Mouse (Mus musculus) embryo, embryonic 11.5 days (tissue): ENCODE data around the gene Ngf.
A peak's percentile ranks its signal among the peaks of the same experiment; 100 is the strongest.

Experiments
- DNase-seq: peaks from one replicate; pipeline ENCODE4 v3.0.0-alpha.2; 2012; ENCODE audit warnings: low read depth, low spot score

The Ngf gene

DNA sequence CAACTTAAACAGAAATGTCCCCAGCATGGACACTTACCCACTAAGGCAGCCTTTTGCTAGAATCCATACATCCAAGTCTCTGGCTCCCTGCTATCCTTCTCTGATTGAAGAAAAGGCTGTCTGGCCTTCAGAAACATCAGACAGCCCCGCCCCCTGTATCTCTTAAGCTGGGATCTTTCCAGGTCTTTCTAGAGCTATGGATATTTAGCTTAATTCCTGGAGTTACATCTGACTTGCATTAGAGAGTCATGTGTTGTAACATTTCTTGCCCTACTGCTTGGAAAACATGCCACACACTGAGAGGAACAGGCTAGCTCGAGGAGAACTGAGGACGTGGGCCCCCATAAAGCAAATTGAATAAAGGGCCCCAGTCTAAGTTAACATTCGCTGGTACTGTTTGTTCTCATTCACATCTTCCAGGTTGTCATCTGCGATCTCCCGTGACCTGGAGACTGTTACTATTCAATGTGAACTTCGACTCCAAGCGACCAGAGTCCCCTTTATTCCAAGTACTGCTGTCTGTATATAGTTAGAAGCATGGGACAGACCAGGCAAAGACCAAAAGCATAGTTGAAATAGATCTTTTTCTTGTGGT lies 38.0 kb downstream of the Ngf start:
- DNase-seq: no peak

DNA sequence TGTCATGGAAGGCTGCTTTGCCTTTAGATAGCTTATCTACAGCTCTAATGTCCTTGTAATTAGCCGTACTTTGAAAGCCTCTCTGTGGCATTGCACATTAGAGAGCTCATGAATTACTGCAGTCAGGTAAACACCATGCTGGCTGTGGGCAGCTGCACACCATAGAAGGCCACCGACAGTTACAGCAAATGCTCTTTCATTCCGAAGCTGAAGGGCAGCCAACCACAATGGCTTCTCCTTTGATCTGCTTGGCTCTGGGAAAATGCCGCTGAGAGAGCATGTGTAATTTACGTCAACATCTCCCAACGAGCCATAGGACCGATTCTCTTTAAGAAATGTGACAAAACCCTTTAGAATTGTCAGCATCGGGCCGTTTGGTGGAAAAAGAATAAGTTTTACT lies 38.7 kb downstream of the Ngf start:
- DNase-seq: no peak

DNA sequence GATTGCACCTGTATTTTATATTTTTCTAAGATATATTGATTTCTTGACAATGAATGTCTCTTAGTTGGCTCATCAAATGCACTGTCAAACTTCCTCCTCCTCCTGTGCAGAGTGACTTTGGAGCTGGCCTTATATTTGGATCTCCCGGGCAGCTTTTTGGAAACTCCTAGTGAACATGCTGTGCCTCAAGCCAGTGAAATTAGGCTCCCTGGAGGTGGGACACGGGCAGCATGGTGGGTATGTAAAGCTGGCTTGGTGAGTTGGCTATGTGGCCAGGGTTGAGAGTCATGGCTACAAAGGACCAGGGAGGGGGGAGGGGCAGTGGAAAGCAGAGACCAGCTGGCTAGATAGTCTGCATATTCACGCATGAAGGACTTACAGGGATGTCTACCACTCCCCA lies 39.9 kb downstream of the Ngf start:
- no peak for DNase-seq

DNA sequence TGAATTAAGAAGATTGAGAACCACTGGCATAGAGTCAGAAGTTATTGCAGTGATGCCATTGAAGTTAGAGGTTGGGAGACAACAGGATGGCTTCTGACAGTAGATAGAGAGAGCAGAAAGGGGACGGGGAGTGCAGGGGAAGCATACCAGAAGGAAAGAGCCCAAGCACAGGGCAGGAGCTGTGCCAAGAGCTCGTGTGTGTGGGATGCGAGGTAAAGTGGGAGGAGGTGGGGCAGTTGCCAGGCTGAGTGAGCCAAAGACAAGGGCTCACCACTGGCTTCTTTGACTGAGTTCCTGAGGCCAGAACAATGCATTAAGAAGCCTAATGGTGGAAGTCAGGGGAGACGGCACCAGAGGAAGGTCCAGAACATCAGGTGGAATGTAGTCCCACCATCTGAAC lies 47.2 kb downstream of the Ngf start:
- no peak for DNase-seq

DNA sequence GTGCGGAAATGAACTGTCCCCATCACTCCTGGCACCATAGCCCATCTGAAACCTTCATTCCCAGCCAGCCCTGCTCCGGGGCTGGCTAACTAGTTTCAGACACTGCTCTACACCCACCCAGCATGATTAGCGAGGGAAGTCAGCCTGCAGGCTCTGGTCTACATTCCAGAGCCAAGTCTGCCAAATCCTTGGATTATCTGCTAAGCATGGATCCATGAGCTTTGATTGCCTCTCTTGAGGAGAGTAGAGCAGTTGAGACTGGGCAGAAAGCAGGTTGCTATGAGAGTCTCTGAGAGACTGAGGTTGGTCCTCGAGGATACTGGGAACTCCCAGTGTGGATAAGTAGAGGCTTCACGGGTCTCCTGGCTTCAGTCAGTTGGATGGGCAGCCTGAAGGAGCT lies 51.3 kb downstream of the Ngf start:
- DNase-seq: no peak

DNA sequence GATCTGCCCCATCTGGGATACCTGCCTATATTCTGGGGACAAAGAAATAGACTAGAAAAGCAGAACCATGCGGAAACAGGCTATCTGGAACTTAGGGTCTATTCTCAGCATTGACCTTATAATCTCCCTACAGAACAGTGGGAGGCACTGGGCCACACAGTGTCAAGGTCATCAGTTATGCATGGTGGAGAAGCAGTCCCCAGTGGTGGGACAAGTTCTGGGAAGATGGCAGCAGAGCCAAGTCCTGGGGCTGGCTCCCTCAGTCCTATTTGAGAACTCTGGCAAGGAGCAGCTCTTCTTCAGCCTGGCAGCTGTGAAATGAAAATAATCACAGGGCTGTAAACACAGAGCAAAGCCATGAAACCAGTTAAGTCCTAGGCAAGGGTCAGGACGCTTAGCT lies 54.0 kb downstream of the Ngf start:
- DNase-seq: no peak

DNA sequence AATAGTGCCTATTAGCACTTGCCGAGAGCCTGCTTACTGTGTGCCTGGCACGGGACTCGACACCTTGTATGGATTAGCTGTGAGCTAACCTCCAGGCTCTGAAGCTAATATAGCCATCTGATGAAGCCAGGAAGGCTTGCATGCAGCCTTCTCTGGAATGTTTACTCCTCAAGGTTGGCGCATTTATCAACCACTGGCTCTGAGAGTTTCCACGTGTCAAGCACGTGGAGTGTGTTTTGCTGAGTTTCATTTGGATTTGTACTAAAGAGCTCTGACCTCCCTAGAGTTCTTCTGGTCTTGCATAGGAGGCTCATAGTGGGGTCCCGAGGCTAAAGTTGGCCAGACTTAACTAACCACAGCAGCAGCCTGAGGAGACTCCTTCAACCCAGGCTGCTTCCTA lies 55.2 kb downstream of the Ngf start:
- no peak for DNase-seq

DNA sequence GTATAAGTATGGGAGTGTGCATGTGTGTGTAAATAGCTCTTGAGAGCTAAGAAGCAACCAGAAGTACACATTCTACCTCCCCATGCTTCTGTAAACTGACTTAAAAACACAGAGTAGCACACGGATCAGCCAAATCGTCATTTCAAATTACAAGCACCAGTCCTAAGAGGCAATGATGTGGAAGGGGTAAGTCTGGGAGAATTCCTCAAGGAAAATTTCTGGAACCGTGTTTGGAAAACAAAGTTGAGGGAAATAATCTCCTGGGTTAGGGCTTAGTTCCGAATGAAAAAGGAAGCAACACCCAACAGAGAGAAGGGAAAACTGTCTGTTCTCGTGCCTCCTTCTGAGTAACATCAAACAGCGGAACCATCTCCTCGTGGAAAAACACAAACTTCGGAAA lies 56.1 kb downstream of the Ngf start:
- no peak for DNase-seq

DNA sequence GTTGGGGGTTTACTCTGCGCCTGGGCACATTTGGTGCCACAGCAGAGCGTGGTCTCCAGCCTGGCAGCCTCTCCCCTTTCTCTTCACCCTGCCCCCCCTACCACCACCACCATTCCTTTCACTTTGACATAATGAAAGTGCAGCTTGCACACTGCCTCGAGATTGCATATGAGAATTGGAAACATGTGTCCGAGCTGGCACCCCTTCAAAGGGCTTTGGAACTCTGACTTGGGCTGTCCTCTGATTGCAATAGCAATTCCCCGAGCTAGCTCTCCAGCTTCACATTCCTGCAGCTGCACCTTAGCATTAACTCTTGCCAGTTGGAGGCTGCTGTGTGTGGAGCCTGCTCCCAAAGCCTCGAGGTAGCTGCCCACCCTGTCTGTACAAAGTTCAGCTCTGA lies 56.8 kb downstream of the Ngf start:
- DNase-seq: peak; percentile 23

DNA sequence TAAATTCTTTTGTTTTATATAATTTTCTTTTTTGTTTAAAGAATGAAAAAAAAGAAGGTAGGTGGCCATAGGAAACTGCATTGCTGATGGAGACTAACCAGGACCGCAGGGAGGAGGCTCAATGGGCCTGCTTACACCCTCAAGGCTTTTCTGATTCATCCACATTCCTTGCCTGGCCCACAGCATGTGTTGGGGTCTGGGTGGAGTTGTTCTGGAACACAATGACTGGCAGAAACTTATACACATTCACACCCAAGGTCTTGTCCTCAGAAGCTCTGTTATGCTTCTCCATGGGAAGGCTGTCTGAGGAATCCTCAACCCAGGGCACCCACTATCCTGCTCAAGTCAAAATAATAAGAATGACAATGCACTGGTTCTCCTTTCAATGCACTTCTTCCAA lies 65.0 kb downstream of the Ngf start:
- DNase-seq: no peak

DNA sequence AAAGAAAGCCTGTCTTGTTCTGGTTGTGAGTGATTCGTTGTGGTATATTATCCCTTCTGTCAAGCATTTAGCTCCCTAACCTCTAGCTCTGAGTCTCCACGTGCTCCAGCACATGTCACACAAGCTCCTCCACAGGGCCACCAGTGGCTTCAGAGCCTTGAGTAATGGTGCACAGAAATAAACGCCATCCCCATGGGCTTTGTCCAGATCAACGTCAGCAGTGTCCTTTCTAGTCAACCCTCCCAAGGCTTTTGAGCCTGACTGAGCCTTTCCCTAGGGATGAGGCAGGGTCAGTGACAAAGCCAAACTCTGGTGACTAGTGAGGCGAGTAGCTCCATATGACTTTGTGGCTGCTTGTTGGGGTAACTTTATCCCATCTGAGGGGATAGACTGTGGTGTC lies 73.9 kb downstream of the Ngf start:
- no peak for DNase-seq

DNA sequence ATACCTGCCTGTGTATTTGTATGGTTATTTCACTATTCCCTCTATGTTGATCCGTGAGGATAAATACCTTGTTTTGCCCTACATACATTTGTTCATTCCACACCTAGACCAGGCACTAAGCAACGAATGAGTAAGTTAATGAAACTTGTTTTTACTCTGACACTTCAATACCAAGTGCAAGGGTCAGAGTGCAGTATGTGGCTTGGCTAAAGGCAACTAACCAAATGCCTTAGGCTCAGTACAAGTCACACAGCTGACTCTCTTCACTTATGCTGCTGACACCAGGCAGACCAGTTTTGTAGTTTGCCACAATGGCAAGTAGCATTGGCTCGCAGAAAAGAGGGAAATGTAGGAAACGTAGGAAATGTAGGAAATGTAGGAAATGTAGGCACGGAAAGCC lies 77.8 kb downstream of the Ngf start:
- no peak for DNase-seq

DNA sequence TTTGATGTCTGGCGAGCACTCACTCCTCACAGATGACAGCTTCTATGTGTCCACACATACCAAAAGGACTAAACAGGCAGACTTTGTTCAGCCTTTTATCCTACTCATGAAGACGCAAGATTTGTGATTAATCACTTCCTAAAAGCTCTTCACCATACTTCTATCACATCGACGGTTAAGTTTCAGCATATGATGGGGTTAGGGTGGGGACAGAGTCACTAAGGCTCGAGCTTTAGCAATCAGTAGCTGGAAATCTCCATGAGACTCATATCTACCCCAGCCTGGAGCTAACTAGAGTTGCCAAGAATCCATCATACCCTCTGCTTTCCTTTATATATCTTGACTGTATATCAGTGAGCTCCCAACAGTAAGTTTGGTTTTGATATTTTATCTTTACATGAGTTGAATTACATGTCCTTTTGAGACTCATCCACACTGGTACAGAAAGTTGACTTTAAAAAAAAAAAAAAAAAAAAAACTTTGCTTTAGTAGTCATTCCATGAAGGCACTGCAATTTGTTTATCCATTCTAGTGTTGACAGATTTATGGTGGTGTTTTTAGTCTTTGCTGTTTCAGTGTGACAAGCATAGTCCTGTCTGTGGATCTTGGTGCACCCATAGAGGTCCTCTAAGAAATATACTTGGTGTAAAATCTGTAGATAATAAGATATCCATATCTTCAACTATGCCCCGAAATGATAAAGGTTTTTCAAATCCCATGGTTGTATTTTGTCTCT lies 84.4 kb downstream of the Ngf start:
- no peak for DNase-seq

DNA sequence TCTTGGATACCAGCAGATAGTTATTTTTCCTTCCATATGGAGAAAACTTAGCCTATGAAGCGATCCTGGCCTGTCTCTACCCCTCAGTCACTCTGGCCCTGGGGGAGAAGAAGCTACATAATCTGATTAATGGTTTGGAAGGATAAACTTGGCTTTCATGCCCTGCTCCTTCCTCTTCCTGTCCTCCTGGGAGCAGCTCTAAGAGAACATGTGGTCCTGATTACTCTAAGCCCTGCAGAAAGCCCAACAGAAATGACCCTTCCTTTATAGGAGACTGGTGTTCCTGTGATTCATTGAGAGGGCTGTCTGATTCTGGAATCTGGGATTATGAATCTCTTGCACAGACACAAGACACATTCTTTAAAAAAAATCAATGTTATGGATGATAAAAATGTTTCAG lies 86.4 kb downstream of the Ngf start:
- peak; percentile 41 for DNase-seq

DNA sequence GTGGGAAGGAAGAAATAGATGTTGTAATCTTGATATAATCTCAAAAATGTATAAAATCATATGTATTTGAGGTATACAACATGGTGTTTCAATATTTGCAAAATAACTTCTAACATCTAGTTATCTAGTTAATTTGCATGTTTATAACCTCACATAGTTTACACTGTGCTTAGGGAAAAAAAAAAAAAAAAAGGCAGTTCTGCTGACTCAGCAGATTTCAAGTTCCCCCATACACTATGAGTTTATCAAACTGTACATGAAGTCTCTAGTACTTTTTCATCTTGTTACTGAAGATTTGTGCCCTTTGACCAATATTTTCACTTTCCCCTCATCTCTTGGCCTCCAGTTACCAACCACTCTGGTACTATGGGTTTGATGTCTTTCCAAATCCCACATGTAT lies 86.9 kb downstream of the Ngf start:
- no peak for DNase-seq
